Mouse (Mus musculus) splenic B cell, adult 2 months (primary cell): Measurements from ENCODE around the gene Hist3h2a.

Experiments used
- DNase-seq: peaks from one replicate; pipeline ENCODE4 v3.0.0-alpha.2; 2011; ENCODE audit warnings: low read depth, low spot score
- H3K27me3 ChIP-seq: 2 replicates; pipeline ENCODE4 v1.6.1; 2012; ENCODE audit warnings: mild to moderate bottlenecking, low read length, moderate library complexity, mixed read lengths; ENCODE audit not compliant: control insufficient read depth, poor library complexity, insufficient read depth, severe bottlenecking
- H3K36me3 ChIP-seq: 2 replicates; pipeline ENCODE4 v1.6.1; 2012; ENCODE audit warnings: mild to moderate bottlenecking, low read length, moderate library complexity, mixed read lengths; ENCODE audit not compliant: control insufficient read depth, poor library complexity, insufficient read depth, severe bottlenecking

The Hist3h2a gene

GRCm38 (mm10) chr11:58970831-58971530, 16.5 kb downstream of the Hist3h2a start:
- Histone ChIP-seq H3K36me3 (no peaks in the 10 kb centered on the region), H3K27me3 (no peaks in the 10 kb centered on the region)
- no peak for DNase-seq

- Histone ChIP-seq H3K27me3 (no peaks in the 10 kb centered on the region), H3K36me3 (no peaks in the 10 kb centered on the region)
- DNase-seq = no peak
Measured at GRCm38 (mm10) chr11:58971796-58972195, 17.3 kb downstream of the Hist3h2a start.

GRCm38 (mm10) chr11:58974414-58974813, 19.9 kb downstream of the Hist3h2a start:
- no peaks in the 10 kb centered on the region for H3K36me3 ChIP-seq
- DNase-seq = no peak
- no peaks in the 10 kb centered on the region for H3K27me3 ChIP-seq

- DNase-seq = peak; percentile 36
- H3K27me3 ChIP-seq = no peaks in the 10 kb centered on the region
- H3K36me3 ChIP-seq = no peaks in the 10 kb centered on the region; the same call in none of the 2 replicates
Measured at GRCm38 (mm10) chr11:58977150-58977549, 22.7 kb downstream of the Hist3h2a start.

GRCm38 (mm10) chr11:58977607-58978026, 23.1 kb downstream of the Hist3h2a start:
- peak; percentile 36 for DNase-seq
- Histone ChIP-seq H3K27me3 (no peaks in the 10 kb centered on the region), H3K36me3 (no peaks in the 10 kb centered on the region; the same call in none of the 2 replicates)

- Histone ChIP-seq H3K36me3 (no peaks in the 10 kb centered on the region; the same call in none of the 2 replicates), H3K27me3 (no peaks in the 10 kb centered on the region)
- peak; percentile 73 for DNase-seq
Measured at GRCm38 (mm10) chr11:58978027-58978705, 23.7 kb downstream of the Hist3h2a start, which contains the start of gene Trim11. Trim11 (plus strand) TSS chr11:58978093.

- DNase-seq = no peak
- H3K27me3 ChIP-seq = no peaks in the 10 kb centered on the region
- H3K36me3 ChIP-seq = no peaks in the 10 kb centered on the region; the same call in none of the 2 replicates
Measured at GRCm38 (mm10) chr11:58978706-58979030, 24.2 kb downstream of the Hist3h2a start.

- H3K36me3 ChIP-seq = no peaks in the 10 kb centered on the region; the same call in none of the 2 replicates
- H3K27me3 ChIP-seq = no peaks in the 10 kb centered on the region
- no peak for DNase-seq
Measured at GRCm38 (mm10) chr11:58979183-58979582, 24.7 kb downstream of the Hist3h2a start.

- H3K36me3 ChIP-seq = no peaks in the 10 kb centered on the region; the same call in none of the 2 replicates
- H3K27me3 ChIP-seq = no peaks in the 10 kb centered on the region
- no peak for DNase-seq
Measured at GRCm38 (mm10) chr11:58979661-58980060, 25.2 kb downstream of the Hist3h2a start.

- DNase-seq = no peak
- H3K36me3 ChIP-seq = peaks cover 4% of the 10 kb centered on the region
- H3K27me3 ChIP-seq = no peaks in the 10 kb centered on the region
Measured at GRCm38 (mm10) chr11:58980381-58980990, 26.0 kb downstream of the Hist3h2a start.

- DNase-seq = peak; percentile 93
- Histone ChIP-seq H3K36me3 (peaks cover 6% of the 10 kb centered on the region), H3K27me3 (no peaks in the 10 kb centered on the region)
Measured at GRCm38 (mm10) chr11:58981541-58982447, 27.3 kb downstream of the Hist3h2a start.

GRCm38 (mm10) chr11:58982471-58983097, 28.1 kb downstream of the Hist3h2a start:
- peaks cover 6% of the 10 kb centered on the region for H3K36me3 ChIP-seq
- DNase-seq = peak; percentile 97
- no peaks in the 10 kb centered on the region for H3K27me3 ChIP-seq

GRCm38 (mm10) chr11:58983691-58984341, 29.3 kb downstream of the Hist3h2a start:
- H3K36me3 ChIP-seq = peaks cover 8% of the 10 kb centered on the region
- DNase-seq = no peak
- no peaks in the 10 kb centered on the region for H3K27me3 ChIP-seq
